Mouse (Mus musculus) forebrain, embryonic 11.5 days (tissue): ENCODE measurements at regions not wholly inside any gene's neighbourhood (a gene's known extent, or its start where the extent isn't known, plus 50 kb on each side); places are given as distances from the start of the nearest gene placed in this dataset.

Experiments used
- ATAC-seq: fragments of 200-750 bp; cut with Nextera tagmentation; replicated peaks from 2 replicates; pipeline ENCODE4 v1.8.0; 2017; ENCODE audit warnings: moderate TSS enrichment; ENCODE audit not compliant: low FRiP score
- DNase-seq: peaks from one replicate; pipeline ENCODE4 v3.0.0-alpha.2; 2017; ENCODE audit warnings: low spot score
- H3K27ac ChIP-seq: fragments of 300-500 bp; sonication (generic); 2 replicates; pipeline ENCODE4 v1.5.1; 2014; ENCODE audit warnings: low read depth, low read length
- H3K27me3 ChIP-seq: fragments of 300-500 bp; sonication (generic); 2 replicates; pipeline ENCODE4 v1.6.1; 2014; ENCODE audit warnings: mild to moderate bottlenecking, low read length, mixed read lengths; ENCODE audit not compliant: control insufficient read depth, insufficient read depth
- H3K36me3 ChIP-seq: fragments of 300-500 bp; sonication (generic); 2 replicates; pipeline ENCODE4 v1.6.1; 2014; ENCODE audit warnings: mild to moderate bottlenecking, low read length, moderate library complexity, mixed read lengths; ENCODE audit not compliant: control insufficient read depth, insufficient read depth
- H3K4me1 ChIP-seq: fragments of 300-500 bp; sonication (generic); replicated peaks from 2 replicates; pipeline ENCODE4 v1.6.1; 2014; ENCODE audit warnings: low read length, mixed read lengths; ENCODE audit not compliant: control insufficient read depth, insufficient read depth
- H3K4me2 ChIP-seq: fragments of 300-500 bp; sonication (generic); 2 replicates; pipeline ENCODE4 v1.6.1; 2014; ENCODE audit warnings: low read depth, mild to moderate bottlenecking, low read length, moderate library complexity, mixed read lengths; ENCODE audit not compliant: severe bottlenecking
- H3K4me3 ChIP-seq: fragments of 300-500 bp; sonication (generic); 2 replicates; pipeline ENCODE4 v1.5.1; 2014; ENCODE audit warnings: low read depth, low read length
- H3K9ac ChIP-seq: fragments of 300-500 bp; sonication (generic); 2 replicates; pipeline ENCODE4 v1.6.1; 2014; ENCODE audit warnings: low read length
- H3K9me3 ChIP-seq: fragments of 300-500 bp; sonication (generic); 2 replicates; pipeline ENCODE4 v1.6.1; 2016; ENCODE audit warnings: low read length, mixed read lengths; ENCODE audit not compliant: control insufficient read depth
- WGBS: fragments of 180-500 bp; shearing (Covaris S2); extraction: QIAGEN DNeasy Blood & Tissue Kit; methylation state at CpG from one replicate; pipeline ENCODE4 v1.1.7; 2014; 5-methylcytosine and 5-hydroxymethylcytosine counted together

GRCm38 (mm10) chr16:27783978-27784377 is 395.3 kb downstream of the Ccdc50 start:
- H3K4me2 ChIP-seq, result no peak overlapping the region
- H3K27me3 ChIP-seq, result no peaks in the 10 kb centered on the region
- no peak for ATAC-seq

GRCm38 (mm10) chr16:27793406-27793805 is 404.7 kb downstream of the Ccdc50 start:
- Histone ChIP-seq H3K4me2 (no peak overlapping the region), H3K27ac (no peak overlapping the region), H3K9ac (no peak overlapping the region), H3K9me3 (no peaks in the 10 kb centered on the region), H3K36me3 (no peaks in the 10 kb centered on the region), H3K27me3 (no peaks in the 10 kb centered on the region), H3K4me3 (no peak overlapping the region), H3K4me1 (no peaks in the 10 kb centered on the region)
- no peak for ATAC-seq
- 91% methylated on average over 1 of the region's 1 CpGs for WGBS
- DNase-seq, result no peak

More at GRCm38 (mm10) chr16:27783978-27784377, 395.3 kb downstream of the Ccdc50 start:
- DNase-seq, result no peak
- H3K9me3 ChIP-seq, result no peaks in the 10 kb centered on the region
- no peak overlapping the region for H3K27ac ChIP-seq
- no peaks in the 10 kb centered on the region for H3K4me1 ChIP-seq
- 80% methylated on average over 1 of the region's 1 CpGs for WGBS
- H3K4me3 ChIP-seq, result no peak overlapping the region
- H3K36me3 ChIP-seq, result no peaks in the 10 kb centered on the region
- H3K9ac ChIP-seq, result no peak overlapping the region

GRCm38 (mm10) chr16:27794907-27795306 is 406.2 kb downstream of the Ccdc50 start:
- ATAC-seq (no peak), DNase-seq (no peak)
- 86% methylated on average over 1 of the region's 1 CpGs for WGBS
- no peaks in the 10 kb centered on the region for H3K27me3 ChIP-seq
- H3K9ac ChIP-seq, result no peak overlapping the region
- H3K4me1 ChIP-seq, result no peaks in the 10 kb centered on the region
- no peaks in the 10 kb centered on the region for H3K9me3 ChIP-seq
- no peak overlapping the region for H3K27ac ChIP-seq
- no peaks in the 10 kb centered on the region for H3K36me3 ChIP-seq
- no peak overlapping the region for H3K4me3 ChIP-seq
- no peak overlapping the region for H3K4me2 ChIP-seq

GRCm38 (mm10) chr16:27796153-27796822 is 407.6 kb downstream of the Ccdc50 start:
- Histone ChIP-seq H3K4me1 (no peaks in the 10 kb centered on the region), H3K9me3 (no peaks in the 10 kb centered on the region), H3K4me2 (no peak overlapping the region), H3K27me3 (no peaks in the 10 kb centered on the region), H3K36me3 (no peaks in the 10 kb centered on the region), H3K4me3 (no peak overlapping the region), H3K9ac (no peak overlapping the region), H3K27ac (no peak overlapping the region)
- ATAC-seq (no peak), DNase-seq (no peak)
- 89% methylated on average over 10 of the region's 10 CpGs for WGBS

- Histone ChIP-seq H3K9me3 (no peaks in the 10 kb centered on the region), H3K4me3 (no peak overlapping the region), H3K9ac (no peak overlapping the region), H3K36me3 (no peaks in the 10 kb centered on the region), H3K27ac (no peak overlapping the region), H3K4me1 (no peaks in the 10 kb centered on the region), H3K27me3 (no peaks in the 10 kb centered on the region), H3K4me2 (no peak overlapping the region)
- no peak for DNase-seq
- WGBS, result 39% methylated on average over 1 of the region's 1 CpGs
- peak; percentile 84 for ATAC-seq
These were observed 425.8 kb downstream of the Ccdc50 start for GRCm38 (mm10) chr16:27814476-27814875.
